Mouse (Mus musculus) liver, embryonic 15.5 days (tissue): Measurements from ENCODE around the gene Lrrc37a. TPM values are rescaled to one million over a fixed set of nuclear protein-coding genes. Genes with fewer than 3 reads are reported as not detected.

ENCODE experiments used
- polyA plus RNA-seq: library from polyadenylated mRNA; unstranded; fragments of >200 nt; fragmentation: Nextera tagmentation; extraction: Ambion mirVana; gene quantifications from 2 replicates; pipeline ENCODE4 v1.2.1, GENCODE M21; 2015

Gene Lrrc37a
- polyA plus RNA-seq, 1 experiment from 2014 or later: not detected

Other genes with a start within 250 kb of the Lrrc37a start
- 0.47 and 0.77 TPM in 2 replicates for gene Map3k14, start 237.1 kb downstream of the Lrrc37a start, polyA plus RNA-seq
- gene Arhgap27, start 140.9 kb downstream of the Lrrc37a start, polyA plus RNA-seq: 2.7 and 3.0 TPM in 2 replicates
- 3.4 and 4.4 TPM in 2 replicates for gene Plekhm1, start 91.9 kb downstream of the Lrrc37a start, polyA plus RNA-seq
- not detected in 2 replicates for gene Gm884, start 116.5 kb upstream of the Lrrc37a start, polyA plus RNA-seq
- not detected in 2 replicates for gene Lyzl6, start 134.3 kb upstream of the Lrrc37a start, polyA plus RNA-seq
- gene Rprml, start 145.0 kb upstream of the Lrrc37a start, polyA plus RNA-seq: not detected in 2 replicates
- gene Gosr2, start 193.3 kb upstream of the Lrrc37a start, polyA plus RNA-seq: 37.2 and 38.6 TPM in 2 replicates
- gene Wnt9b, start 245.2 kb upstream of the Lrrc37a start, polyA plus RNA-seq: 0.05 and 0.06 TPM in 2 replicates